Mouse (Mus musculus): ENCODE results near the gene Reps1. TPM values are rescaled to one million over a fixed set of nuclear protein-coding genes. Genes with fewer than 3 reads are reported as not detected.
"Not testable (repeated sequence)": the region's sequence is repeated elsewhere in the genome, so short reads cannot be mapped to it uniquely, and the experiment has no call there.

The Reps1 gene
- polyA plus RNA-seq, 1 experiment from 2014 or later = 31.1 TPM

GRCm38 (mm10) chr10:18131666-18132650 lies 76.3 kb downstream of the Reps1 start:
- H3K36me3 ChIP-seq (ENCODE audit: control insufficient read depth, insufficient read depth, low read length) = no peaks in the 10 kb centered on the region
- no peak overlapping the region for H3K4me3 ChIP-seq (ENCODE audit: low read depth, low read length)
- H3K4me1 ChIP-seq (ENCODE audit: control insufficient read depth, insufficient read depth, low read length) = no peaks in the 10 kb centered on the region
- 86% methylated on average over 10 of the region's 10 CpGs for WGBS
- H3K9me3 ChIP-seq (ENCODE audit: control insufficient read depth, low read length) = no peaks in the 10 kb centered on the region
- no peak overlapping the region for H3K27ac ChIP-seq (replicated peaks; ENCODE audit: low read depth, low read length)
- no peak for ATAC-seq (ENCODE audit: insufficient number of reproducible peaks, low FRiP score, low TSS enrichment, low read depth)
- H3K9ac ChIP-seq (ENCODE audit: low read length) = no peak overlapping the region
- no peaks in the 10 kb centered on the region for H3K27me3 ChIP-seq (ENCODE audit: control insufficient read depth, insufficient read depth, low read length)
- H3K4me2 ChIP-seq (ENCODE audit: low read depth, severe bottlenecking) = no peak overlapping the region
- DNase-seq (ENCODE audit: low spot score) = no peak

- H3K9me3 ChIP-seq (ENCODE audit: control insufficient read depth, low read length); ATAC-seq (ENCODE audit: insufficient number of reproducible peaks, low FRiP score, low TSS enrichment, low read depth); H3K4me3 ChIP-seq (ENCODE audit: low read depth, low read length); H3K4me2 ChIP-seq (ENCODE audit: low read depth, severe bottlenecking); DNase-seq (ENCODE audit: low spot score); H3K4me1 ChIP-seq (ENCODE audit: control insufficient read depth, insufficient read depth, low read length); H3K36me3 ChIP-seq (ENCODE audit: control insufficient read depth, insufficient read depth, low read length); H3K9ac ChIP-seq (ENCODE audit: low read length); H3K27me3 ChIP-seq (ENCODE audit: control insufficient read depth, insufficient read depth, low read length); H3K27ac ChIP-seq (replicated peaks; ENCODE audit: low read depth, low read length): not testable (repeated sequence)
- 64% methylated on average over 12 of the region's 26 CpGs for WGBS
Measured at GRCm38 (mm10) chr10:18138853-18139503, 83.3 kb downstream of the Reps1 start.

DNA sequence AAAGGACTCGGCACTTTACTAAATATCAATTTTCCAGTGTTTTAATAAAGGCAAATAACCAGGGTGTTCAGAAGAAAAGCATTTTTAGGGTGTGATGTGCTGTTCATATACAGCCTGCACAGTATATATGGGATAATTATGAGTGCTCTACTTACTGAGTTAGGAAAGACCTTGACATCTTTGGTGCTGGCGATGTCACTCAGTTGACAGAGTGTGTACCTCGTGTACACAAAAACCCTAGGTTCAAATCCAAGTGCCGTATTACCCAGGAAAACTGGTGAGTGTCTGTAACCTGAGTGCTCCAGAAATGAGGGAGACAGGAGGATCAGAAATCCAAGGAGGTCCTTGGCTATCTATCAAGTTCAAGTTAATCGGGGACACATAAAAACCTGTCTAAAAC lies 84.0 kb downstream of the Reps1 start:
- H3K27me3 ChIP-seq (ENCODE audit: control insufficient read depth, insufficient read depth, low read length) = no peaks in the 10 kb centered on the region
- H3K9ac ChIP-seq (ENCODE audit: low read length) = no peak overlapping the region
- DNase-seq (ENCODE audit: low spot score) (no peak), ATAC-seq (ENCODE audit: insufficient number of reproducible peaks, low FRiP score, low TSS enrichment, low read depth) (no peak)
- no peak overlapping the region for H3K4me3 ChIP-seq (ENCODE audit: low read depth, low read length)
- H3K27ac ChIP-seq (replicated peaks; ENCODE audit: low read depth, low read length) = no peak overlapping the region
- no peaks in the 10 kb centered on the region for H3K36me3 ChIP-seq (ENCODE audit: control insufficient read depth, insufficient read depth, low read length)
- H3K9me3 ChIP-seq (ENCODE audit: control insufficient read depth, low read length) = no peaks in the 10 kb centered on the region
- no peak overlapping the region; the same call in 1 of the 2 replicates for H3K4me2 ChIP-seq (ENCODE audit: low read depth, severe bottlenecking)
- no peaks in the 10 kb centered on the region for H3K4me1 ChIP-seq (ENCODE audit: control insufficient read depth, insufficient read depth, low read length)
- 81% methylated on average over 5 of the region's 5 CpGs for WGBS

- H3K9me3 ChIP-seq (ENCODE audit: control insufficient read depth, low read length) = no peaks in the 10 kb centered on the region
- no peaks in the 10 kb centered on the region for H3K27me3 ChIP-seq (ENCODE audit: control insufficient read depth, insufficient read depth, low read length)
- no peaks in the 10 kb centered on the region for H3K4me1 ChIP-seq (ENCODE audit: control insufficient read depth, insufficient read depth, low read length)
- no peaks in the 10 kb centered on the region for H3K36me3 ChIP-seq (ENCODE audit: control insufficient read depth, insufficient read depth, low read length)
- no peak overlapping the region for H3K4me2 ChIP-seq (ENCODE audit: low read depth, severe bottlenecking)
- WGBS = 91% methylated on average over 2 of the region's 2 CpGs
- DNase-seq (ENCODE audit: low spot score) (no peak), ATAC-seq (ENCODE audit: insufficient number of reproducible peaks, low FRiP score, low TSS enrichment, low read depth) (no peak)
- H3K9ac ChIP-seq (ENCODE audit: low read length) = no peak overlapping the region
- no peak overlapping the region for H3K4me3 ChIP-seq (ENCODE audit: low read depth, low read length)
- H3K27ac ChIP-seq (replicated peaks; ENCODE audit: low read depth, low read length) = no peak overlapping the region
Measured at GRCm38 (mm10) chr10:18141389-18141788, 85.7 kb downstream of the Reps1 start.

DNA sequence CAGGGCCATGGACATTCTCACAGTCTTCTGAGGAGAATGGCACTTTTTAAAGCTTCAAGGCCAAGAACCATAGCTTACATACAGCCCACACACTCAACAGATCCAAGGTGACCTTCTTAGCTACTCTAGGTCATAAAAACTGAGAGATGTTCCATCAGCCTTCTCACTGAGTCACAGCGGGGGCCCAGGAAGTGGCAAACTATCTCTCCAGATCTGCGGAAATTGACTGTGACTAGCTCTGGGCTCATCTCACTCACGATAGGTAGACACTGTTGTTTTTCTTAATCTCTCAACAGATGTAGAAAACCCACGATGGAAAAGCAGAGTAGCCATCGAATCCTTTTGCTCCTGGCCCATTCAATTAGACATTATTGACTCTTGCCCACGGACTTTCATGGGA lies 86.6 kb downstream of the Reps1 start:
- H3K4me1 ChIP-seq (ENCODE audit: control insufficient read depth, insufficient read depth, low read length) = no peaks in the 10 kb centered on the region
- DNase-seq (ENCODE audit: low spot score) = no peak
- no peak overlapping the region for H3K4me3 ChIP-seq (ENCODE audit: low read depth, low read length)
- WGBS = 85% methylated on average over 6 of the region's 6 CpGs
- no peak for ATAC-seq (ENCODE audit: insufficient number of reproducible peaks, low FRiP score, low TSS enrichment, low read depth)
- no peaks in the 10 kb centered on the region for H3K9me3 ChIP-seq (ENCODE audit: control insufficient read depth, low read length)
- H3K4me2 ChIP-seq (ENCODE audit: low read depth, severe bottlenecking) = no peak overlapping the region
- no peak overlapping the region for H3K9ac ChIP-seq (ENCODE audit: low read length)
- no peaks in the 10 kb centered on the region for H3K27me3 ChIP-seq (ENCODE audit: control insufficient read depth, insufficient read depth, low read length)
- H3K36me3 ChIP-seq (ENCODE audit: control insufficient read depth, insufficient read depth, low read length) = no peaks in the 10 kb centered on the region
- H3K27ac ChIP-seq (replicated peaks; ENCODE audit: low read depth, low read length) = no peak overlapping the region

DNA sequence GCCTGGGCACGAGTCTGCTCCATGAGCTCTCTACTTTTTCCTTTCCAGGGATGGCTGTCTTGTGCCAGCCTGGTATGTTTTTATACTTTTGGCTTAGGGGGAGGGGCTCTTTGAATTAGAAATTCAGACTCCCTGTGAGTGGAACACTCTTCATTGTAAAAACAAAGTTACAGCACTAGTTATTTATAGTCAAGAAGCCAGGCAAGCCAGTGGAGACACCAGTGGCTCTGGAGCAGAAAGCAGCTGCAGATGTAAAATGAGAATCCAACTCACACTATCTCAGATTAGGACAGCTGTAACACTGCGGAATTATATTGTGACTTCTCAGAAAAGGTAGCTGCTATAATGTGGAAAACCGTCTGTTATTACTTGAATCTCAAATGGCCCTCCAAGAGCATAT lies 91.6 kb downstream of the Reps1 start:
- Histone ChIP-seq H3K4me3 (ENCODE audit: low read depth, low read length) (no peak overlapping the region), H3K9me3 (ENCODE audit: control insufficient read depth, low read length) (no peaks in the 10 kb centered on the region), H3K27ac (replicated peaks; ENCODE audit: low read depth, low read length) (no peak overlapping the region), H3K9ac (ENCODE audit: low read length) (no peak overlapping the region), H3K36me3 (ENCODE audit: control insufficient read depth, insufficient read depth, low read length) (no peaks in the 10 kb centered on the region), H3K4me1 (ENCODE audit: control insufficient read depth, insufficient read depth, low read length) (no peaks in the 10 kb centered on the region), H3K4me2 (ENCODE audit: low read depth, severe bottlenecking) (no peak overlapping the region), H3K27me3 (ENCODE audit: control insufficient read depth, insufficient read depth, low read length) (no peaks in the 10 kb centered on the region)
- ATAC-seq (ENCODE audit: insufficient number of reproducible peaks, low FRiP score, low TSS enrichment, low read depth) (no peak), DNase-seq (ENCODE audit: low spot score) (no peak)
- WGBS = 79% methylated on average over 3 of the region's 3 CpGs

- ATAC-seq (ENCODE audit: insufficient number of reproducible peaks, low FRiP score, low TSS enrichment, low read depth) (no peak), DNase-seq (ENCODE audit: low spot score) (no peak)
- no peak overlapping the region for H3K4me3 ChIP-seq (ENCODE audit: low read depth, low read length)
- no peaks in the 10 kb centered on the region for H3K9me3 ChIP-seq (ENCODE audit: control insufficient read depth, low read length)
- no peaks in the 10 kb centered on the region for H3K36me3 ChIP-seq (ENCODE audit: control insufficient read depth, insufficient read depth, low read length)
- no peak overlapping the region for H3K4me2 ChIP-seq (ENCODE audit: low read depth, severe bottlenecking)
- H3K27ac ChIP-seq (replicated peaks; ENCODE audit: low read depth, low read length) = no peak overlapping the region
- H3K4me1 ChIP-seq (ENCODE audit: control insufficient read depth, insufficient read depth, low read length) = no peaks in the 10 kb centered on the region
- WGBS = 85% methylated on average over 7 of the region's 7 CpGs
- no peaks in the 10 kb centered on the region for H3K27me3 ChIP-seq (ENCODE audit: control insufficient read depth, insufficient read depth, low read length)
- H3K9ac ChIP-seq (ENCODE audit: low read length) = no peak overlapping the region
Measured at GRCm38 (mm10) chr10:18162435-18162971, 106.8 kb downstream of the Reps1 start.
